Mouse (Mus musculus) neural tube, embryonic 14.5 days (tissue): ENCODE measurements around the gene Corin. TPM values are rescaled to one million over a fixed set of nuclear protein-coding genes. Genes with fewer than 3 reads are reported as not detected.

Source experiments
- ATAC-seq: fragments of 200-750 bp; cut with Nextera tagmentation; 2 replicates; pipeline ENCODE4 v1.8.0; 2017; ENCODE audit warnings: low read depth, mild to moderate bottlenecking, moderate TSS enrichment, moderate library complexity
- H3K27ac ChIP-seq: fragments of 300-500 bp; sonication (generic); 2 replicates; pipeline ENCODE4 v1.5.1; 2014; ENCODE audit warnings: low read depth, mild to moderate bottlenecking, control low read depth, low read length, moderate library complexity, mixed read lengths
- H3K27me3 ChIP-seq: fragments of 300-500 bp; sonication (generic); 2 replicates; pipeline ENCODE4 v1.6.1; 2014; ENCODE audit warnings: low read length; ENCODE audit not compliant: control insufficient read depth, insufficient read depth
- H3K36me3 ChIP-seq: fragments of 300-500 bp; sonication (generic); 2 replicates; pipeline ENCODE4 v1.6.1; 2014; ENCODE audit warnings: low read length, mixed read lengths; ENCODE audit not compliant: control insufficient read depth, insufficient read depth
- H3K4me1 ChIP-seq: fragments of 300-500 bp; sonication (generic); 2 replicates; pipeline ENCODE4 v1.6.1; 2014; ENCODE audit warnings: low read length; ENCODE audit not compliant: control insufficient read depth, insufficient read depth
- H3K4me2 ChIP-seq: fragments of 300-500 bp; sonication (generic); 2 replicates; pipeline ENCODE4 v1.6.1; 2014; ENCODE audit warnings: mild to moderate bottlenecking, low read depth, low read length, control low read depth
- H3K4me3 ChIP-seq: fragments of 300-500 bp; sonication (generic); 2 replicates; pipeline ENCODE4 v1.5.1; 2014; ENCODE audit warnings: low read depth, low read length, control low read depth, mixed read lengths
- H3K9ac ChIP-seq: fragments of 300-500 bp; sonication (generic); replicated peaks from 2 replicates; pipeline ENCODE4 v1.6.1; 2014; ENCODE audit warnings: low read depth, mild to moderate bottlenecking, control low read depth, low read length, mixed read lengths
- H3K9me3 ChIP-seq: fragments of 300-500 bp; sonication (generic); 2 replicates; pipeline ENCODE4 v1.6.1; 2016; ENCODE audit warnings: low read length; ENCODE audit not compliant: control insufficient read depth
- WGBS: fragments of 180-500 bp; shearing (Covaris S2); extraction: QIAGEN DNeasy Blood & Tissue Kit; methylation state at CpG from one replicate; pipeline ENCODE4 v1.1.7; 2014; 5-methylcytosine and 5-hydroxymethylcytosine counted together
- polyA plus RNA-seq: library from polyadenylated mRNA; unstranded; fragments of >200 nt; fragmentation: Nextera tagmentation; extraction: Ambion mirVana; gene quantifications from 2 replicates; pipeline ENCODE4 v1.2.1, GENCODE M21; 2014

The Corin gene
- polyA plus RNA-seq, 1 experiment from 2014 or later, result 1.2 TPM

DNA sequence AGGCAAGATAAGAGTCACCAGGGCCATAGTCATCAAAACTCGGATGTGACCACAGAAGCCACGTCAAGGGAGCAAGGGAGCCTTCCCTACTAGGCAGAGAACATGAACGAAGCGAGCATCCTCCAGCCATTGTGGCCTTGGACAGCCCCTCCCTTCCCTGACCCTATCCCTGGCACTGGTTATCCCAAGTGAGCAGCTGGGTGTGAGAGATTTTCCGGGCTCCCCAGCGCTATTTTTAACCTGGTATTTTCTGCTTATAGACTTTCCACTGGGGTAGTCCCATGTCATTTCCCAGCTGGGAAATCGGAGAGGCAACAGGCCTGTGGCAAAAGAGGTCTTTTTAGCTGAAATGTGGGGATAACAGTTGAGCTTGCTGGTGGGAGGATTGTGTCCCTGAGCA lies 10.4 kb downstream of the Corin start:
- Histone ChIP-seq H3K4me2 (no peak overlapping the region), H3K9me3 (no peaks in the 10 kb centered on the region), H3K4me3 (no peak overlapping the region), H3K36me3 (no peaks in the 10 kb centered on the region), H3K4me1 (no peaks in the 10 kb centered on the region), H3K9ac (no peak overlapping the region), H3K27me3 (no peaks in the 10 kb centered on the region), H3K27ac (no peak overlapping the region)
- WGBS, result 84% methylated on average over 7 of the region's 7 CpGs
- ATAC-seq, result no peak

DNA sequence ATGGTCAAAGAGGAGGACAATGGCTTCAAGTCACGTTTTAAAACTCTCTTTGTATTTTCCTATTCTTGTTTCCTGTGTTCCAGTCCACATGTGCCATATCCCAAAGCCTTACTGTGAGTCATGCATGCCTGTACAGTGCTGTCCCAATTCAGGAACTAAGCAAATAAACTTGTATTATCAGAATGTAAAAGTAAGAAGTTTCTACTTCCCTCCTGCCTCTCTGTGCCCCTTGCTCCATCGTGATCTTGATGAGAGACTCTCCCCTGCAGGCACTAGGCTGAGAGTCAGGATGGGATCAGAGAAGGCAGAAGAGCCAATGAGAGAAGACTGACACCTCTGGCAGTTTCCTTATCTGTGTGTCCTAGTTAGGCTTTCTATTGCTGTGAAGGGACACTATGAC lies 13.0 kb downstream of the Corin start:
- ATAC-seq, result no peak
- H3K4me2 ChIP-seq, result no peak overlapping the region
- no peaks in the 10 kb centered on the region for H3K4me1 ChIP-seq
- no peak overlapping the region for H3K9ac ChIP-seq
- H3K9me3 ChIP-seq, result no peaks in the 10 kb centered on the region
- no peak overlapping the region for H3K27ac ChIP-seq
- H3K4me3 ChIP-seq, result no peak overlapping the region
- no peaks in the 10 kb centered on the region for H3K36me3 ChIP-seq
- H3K27me3 ChIP-seq, result no peaks in the 10 kb centered on the region
- WGBS, result 55% methylated on average over 2 of the region's 2 CpGs

DNA sequence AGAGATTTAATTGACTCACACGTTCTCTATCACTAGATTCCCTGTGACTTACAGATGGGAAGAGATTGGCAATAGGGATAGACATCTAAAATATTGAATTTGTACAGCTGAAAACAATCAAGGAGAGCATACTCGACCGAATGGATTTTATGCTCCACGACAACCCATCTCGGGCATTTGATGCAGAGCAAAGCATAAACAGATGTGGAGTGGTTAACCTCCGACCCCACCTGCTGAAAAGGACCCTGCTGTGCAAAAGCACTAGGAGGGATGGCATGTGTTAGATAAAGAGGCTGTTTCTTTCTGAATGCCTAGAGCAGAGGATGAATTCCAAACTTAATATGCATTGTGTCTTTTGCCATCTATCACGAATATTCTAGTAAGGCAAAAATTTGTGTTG lies 23.8 kb downstream of the Corin start:
- Histone ChIP-seq H3K36me3 (no peaks in the 10 kb centered on the region), H3K9me3 (no peaks in the 10 kb centered on the region), H3K4me2 (no peak overlapping the region), H3K4me1 (no peaks in the 10 kb centered on the region), H3K27me3 (no peaks in the 10 kb centered on the region), H3K4me3 (no peak overlapping the region), H3K27ac (no peak overlapping the region), H3K9ac (no peak overlapping the region)
- 41% methylated on average over 7 of the region's 7 CpGs for WGBS
- no peak for ATAC-seq

DNA sequence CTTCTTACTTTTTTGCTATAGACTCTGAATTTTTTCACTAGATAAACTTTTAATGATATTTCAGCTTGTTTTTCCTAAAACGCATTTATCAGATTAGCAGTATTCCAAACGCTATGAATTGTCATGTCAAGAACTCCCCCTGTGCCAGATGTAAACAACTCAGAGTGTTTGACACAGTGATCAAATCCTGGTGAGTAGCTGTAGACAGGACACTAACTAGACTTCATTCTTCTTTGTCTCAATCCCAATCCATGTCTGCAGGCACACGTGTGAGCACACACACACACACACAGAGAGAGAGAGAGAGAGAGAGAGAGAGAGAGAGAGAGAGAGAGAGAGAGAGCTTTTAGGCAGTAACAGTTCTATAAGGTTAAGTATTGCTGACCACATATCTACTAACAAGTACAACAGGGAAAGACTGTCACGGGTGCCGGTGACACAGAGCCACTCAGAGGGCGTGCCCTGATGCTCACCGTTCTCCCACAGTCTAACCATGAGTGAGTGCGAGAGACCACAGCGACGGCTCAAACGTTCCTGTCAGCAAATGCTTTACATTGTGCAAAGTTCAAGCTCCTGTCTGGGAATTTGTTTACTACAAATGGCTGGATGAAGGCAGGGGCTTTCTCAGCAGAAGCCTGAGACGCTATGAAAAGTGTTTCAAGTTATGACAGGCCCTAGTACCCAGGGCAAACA lies 31.8 kb downstream of the Corin start:
- H3K4me3 ChIP-seq, result no peak overlapping the region
- H3K36me3 ChIP-seq, result no peaks in the 10 kb centered on the region
- H3K9ac ChIP-seq, result no peak overlapping the region
- H3K9me3 ChIP-seq, result no peaks in the 10 kb centered on the region
- 80% methylated on average over 12 of the region's 12 CpGs for WGBS
- no peak for ATAC-seq
- H3K27ac ChIP-seq, result no peak overlapping the region
- H3K4me2 ChIP-seq, result no peak overlapping the region
- no peaks in the 10 kb centered on the region for H3K4me1 ChIP-seq
- no peaks in the 10 kb centered on the region for H3K27me3 ChIP-seq

DNA sequence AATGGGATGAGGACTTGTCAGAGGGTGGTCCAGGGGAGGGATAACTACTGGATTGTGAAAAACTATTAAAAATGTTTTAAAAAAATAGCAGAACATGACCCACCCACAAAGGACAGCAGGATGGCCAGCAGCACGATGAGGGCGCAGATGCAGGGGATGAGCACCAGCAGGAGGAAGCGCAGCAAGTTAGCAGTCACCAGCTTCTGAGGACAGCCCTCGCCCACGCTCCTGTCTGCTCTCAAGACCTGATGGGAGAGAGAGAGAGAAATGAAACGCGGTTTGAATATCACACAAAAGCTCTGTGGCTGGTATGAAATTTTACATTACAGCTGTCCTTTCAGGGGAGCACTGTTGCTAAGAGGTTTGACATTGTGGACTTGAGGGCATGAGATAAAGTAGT lies 32.5 kb downstream of the Corin start:
- Histone ChIP-seq H3K4me3 (no peak overlapping the region), H3K4me2 (no peak overlapping the region), H3K27ac (no peak overlapping the region), H3K36me3 (no peaks in the 10 kb centered on the region), H3K27me3 (no peaks in the 10 kb centered on the region), H3K9ac (no peak overlapping the region), H3K4me1 (no peaks in the 10 kb centered on the region), H3K9me3 (no peaks in the 10 kb centered on the region)
- WGBS, result 75% methylated on average over 7 of the region's 7 CpGs
- ATAC-seq, result no peak

DNA sequence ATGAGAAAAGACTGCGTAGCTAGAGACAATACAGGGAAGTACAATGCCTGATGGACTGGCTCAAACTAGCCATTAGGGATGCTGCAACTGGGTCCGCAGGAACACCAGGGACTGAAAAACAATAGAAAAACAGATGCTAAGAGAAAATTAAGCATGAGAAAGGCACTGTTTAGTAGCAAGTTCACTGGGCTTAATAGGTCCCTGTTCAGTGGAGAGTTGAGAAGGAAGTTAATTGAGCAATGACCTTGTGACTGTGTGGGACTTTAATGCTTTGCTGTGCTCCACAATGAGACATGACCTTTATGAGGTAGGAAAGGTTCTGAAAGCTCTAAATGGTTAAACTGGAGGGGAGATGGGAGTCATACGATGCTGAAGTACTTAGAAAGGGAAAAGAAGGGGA lies 39.3 kb downstream of the Corin start:
- 40% methylated on average over 3 of the region's 3 CpGs for WGBS
- Histone ChIP-seq H3K9me3 (no peaks in the 10 kb centered on the region), H3K9ac (no peak overlapping the region), H3K27ac (no peak overlapping the region), H3K36me3 (no peaks in the 10 kb centered on the region), H3K27me3 (no peaks in the 10 kb centered on the region), H3K4me2 (no peak overlapping the region), H3K4me1 (no peaks in the 10 kb centered on the region), H3K4me3 (no peak overlapping the region)
- no peak for ATAC-seq

DNA sequence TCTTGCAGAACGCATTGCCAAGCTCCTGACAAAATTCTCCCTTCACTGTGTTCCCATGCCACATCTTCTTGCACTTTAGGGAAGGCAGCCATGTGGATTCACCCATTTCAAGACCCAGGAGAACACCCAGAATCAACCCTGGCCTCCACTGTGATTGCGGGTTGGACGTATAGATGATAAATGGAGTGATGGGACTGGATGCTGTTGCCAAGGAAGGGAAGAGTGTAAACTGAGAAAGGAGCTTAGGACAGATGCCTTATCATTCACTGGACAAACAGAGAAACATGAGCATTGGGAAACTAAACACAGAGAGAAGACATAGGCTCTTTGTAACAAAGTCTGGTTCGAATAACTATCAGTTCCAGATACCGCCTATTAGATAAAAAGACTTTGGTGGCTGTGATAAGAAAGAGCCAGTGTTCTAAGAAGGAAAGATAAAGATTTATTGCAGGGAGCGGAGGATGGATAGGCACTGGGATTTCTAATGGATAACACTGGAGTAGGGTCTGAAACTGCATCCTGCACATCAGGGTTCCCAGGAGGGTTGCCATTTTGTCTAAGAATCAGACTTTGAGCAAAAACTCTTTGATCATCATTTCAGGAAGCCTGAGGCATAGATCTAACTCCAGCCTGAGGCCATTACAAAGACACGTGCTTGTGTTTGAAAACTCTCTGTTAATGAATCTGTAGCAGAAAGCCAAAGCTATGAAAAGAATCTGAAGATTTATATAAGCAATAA lies 44.7 kb downstream of the Corin start:
- Histone ChIP-seq H3K9ac (no peak overlapping the region), H3K27ac (no peak overlapping the region), H3K4me2 (no peak overlapping the region), H3K4me3 (no peak overlapping the region), H3K27me3 (no peaks in the 10 kb centered on the region), H3K9me3 (no peaks in the 10 kb centered on the region), H3K36me3 (no peaks in the 10 kb centered on the region), H3K4me1 (no peaks in the 10 kb centered on the region)
- ATAC-seq, result no peak
- WGBS, result 81% methylated on average over 7 of the region's 7 CpGs

DNA sequence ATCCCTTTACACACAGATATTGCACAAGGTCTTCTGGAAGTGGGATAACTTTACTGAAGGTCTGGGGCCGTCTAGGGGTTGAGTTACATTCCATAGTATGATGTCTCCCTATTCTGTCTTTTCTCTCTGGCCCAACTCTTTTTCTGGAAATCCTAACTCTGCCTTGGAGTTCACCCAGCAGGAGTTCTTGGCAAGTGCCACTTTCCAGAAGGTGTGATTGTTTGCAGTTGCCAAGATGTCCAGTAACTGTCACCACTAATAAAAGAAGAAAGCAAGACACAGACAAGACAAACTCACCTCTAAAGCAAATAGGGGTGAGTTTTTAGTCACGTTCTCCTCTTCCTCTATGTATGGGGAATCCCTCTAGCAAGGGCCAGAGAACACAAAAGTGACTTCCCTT lies 50.6 kb downstream of the Corin start:
- Histone ChIP-seq H3K27me3 (no peaks in the 10 kb centered on the region), H3K4me1 (no peaks in the 10 kb centered on the region), H3K9me3 (no peaks in the 10 kb centered on the region), H3K4me3 (no peak overlapping the region), H3K4me2 (no peak overlapping the region), H3K9ac (no peak overlapping the region), H3K36me3 (no peaks in the 10 kb centered on the region), H3K27ac (no peak overlapping the region)
- ATAC-seq, result no peak
- WGBS, result 67% methylated on average over 2 of the region's 2 CpGs

DNA sequence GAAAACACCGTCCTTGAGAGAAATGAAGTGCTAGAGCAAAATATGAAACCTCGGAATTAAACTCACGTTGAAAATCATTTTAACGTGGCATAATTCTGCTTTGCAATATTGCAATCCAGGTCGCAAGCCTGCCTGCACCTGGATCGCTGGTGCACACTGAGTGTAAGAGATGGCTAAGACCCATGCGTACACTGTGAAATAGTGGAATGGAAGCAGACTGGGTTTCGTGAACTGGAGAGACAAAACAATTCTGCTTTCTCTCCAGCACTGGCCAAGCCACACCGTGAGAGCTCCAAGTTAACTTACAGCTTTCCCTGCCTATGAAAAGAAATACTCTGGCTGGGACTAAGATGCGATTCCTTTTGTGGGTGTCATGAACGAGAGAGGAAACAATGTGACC lies 51.1 kb downstream of the Corin start:
- Histone ChIP-seq H3K4me2 (no peak overlapping the region), H3K9ac (no peak overlapping the region), H3K4me1 (no peaks in the 10 kb centered on the region), H3K4me3 (no peak overlapping the region), H3K27ac (no peak overlapping the region), H3K27me3 (no peaks in the 10 kb centered on the region), H3K36me3 (no peaks in the 10 kb centered on the region), H3K9me3 (no peaks in the 10 kb centered on the region)
- 83% methylated on average over 11 of the region's 11 CpGs for WGBS
- ATAC-seq, result no peak
